Mouse (Mus musculus) cerebellum, postnatal 36 days (tissue): ENCODE measurements at regions not wholly inside any gene's neighbourhood (a gene's known extent, or its start where the extent isn't known, plus 50 kb on each side); places are given as distances from the start of the nearest gene placed in this dataset.

ENCODE experiments used
- DNase-seq, 2 experiments: peaks; one replicate each; pipeline ENCODE4 v3.0.0; 2021 to 2022; ENCODE audit warnings: mixed read lengths in 2 of 2

GRCm38 (mm10) chr1:137738157-137738851 lies 437.2 kb downstream of the Ptprc start:
- DNase-seq: no peak

- DNase-seq: no peak
These were observed 471.6 kb downstream of the Ptprc start for GRCm38 (mm10) chr1:137703882-137704281.

DNA sequence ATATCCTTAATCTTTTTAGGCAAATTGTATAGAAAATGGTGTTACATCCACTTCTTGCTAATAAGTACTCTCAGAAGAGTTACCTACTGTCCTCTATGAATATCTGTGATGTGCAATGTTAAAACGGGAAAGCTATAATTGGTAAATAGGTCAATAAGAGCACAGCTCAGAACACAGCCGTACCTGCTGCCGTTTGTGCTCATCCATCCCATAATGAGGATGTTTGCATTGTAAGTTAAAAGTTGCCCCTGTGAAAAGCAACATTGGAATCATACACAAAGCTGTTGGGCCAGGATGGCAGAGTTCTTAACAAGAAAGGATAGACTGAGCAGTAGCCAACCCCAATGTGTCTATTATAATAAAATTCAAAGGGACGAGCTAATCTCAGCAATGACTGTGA lies 476.6 kb downstream of the Ptprc start:
- no peak for DNase-seq

DNA sequence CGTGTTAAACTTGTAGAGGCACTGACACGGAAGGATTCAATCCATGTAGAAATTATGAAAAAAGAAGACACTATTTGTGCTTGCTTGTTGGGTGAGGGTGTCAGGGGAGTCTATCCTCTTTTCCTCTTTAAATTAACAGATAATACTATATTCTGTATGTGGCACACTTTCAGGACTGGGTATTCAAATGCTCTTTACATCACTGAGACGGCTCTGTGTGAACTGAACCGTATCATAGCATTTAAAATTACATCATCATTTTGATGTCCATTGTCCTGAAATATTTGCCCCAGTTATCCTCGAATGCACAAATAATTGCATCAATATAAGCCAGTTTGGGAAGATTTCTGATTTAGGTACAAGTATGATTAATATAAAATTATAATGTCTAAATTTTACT lies 478.2 kb downstream of the Ptprc start:
- no peak for DNase-seq

DNA sequence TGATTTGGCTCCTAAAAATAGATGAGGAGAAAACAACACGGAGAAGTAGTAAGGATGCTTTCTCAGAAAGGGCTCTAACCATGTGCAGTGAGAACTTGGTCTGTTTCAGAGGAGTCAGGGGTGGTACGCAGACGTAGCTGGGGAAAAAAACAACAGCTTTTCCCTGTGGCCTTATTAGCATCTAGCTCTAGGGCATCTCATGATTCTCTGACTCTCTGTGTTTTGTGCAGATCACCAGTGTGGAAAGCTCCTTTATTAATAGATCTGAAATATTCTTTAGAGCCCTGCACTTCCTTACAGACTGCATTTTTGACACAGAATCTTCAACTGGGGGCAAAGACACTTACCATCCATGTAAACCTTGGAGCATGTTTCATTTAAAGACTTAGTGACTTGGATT lies 478.7 kb downstream of the Ptprc start:
- DNase-seq: no peak

DNA sequence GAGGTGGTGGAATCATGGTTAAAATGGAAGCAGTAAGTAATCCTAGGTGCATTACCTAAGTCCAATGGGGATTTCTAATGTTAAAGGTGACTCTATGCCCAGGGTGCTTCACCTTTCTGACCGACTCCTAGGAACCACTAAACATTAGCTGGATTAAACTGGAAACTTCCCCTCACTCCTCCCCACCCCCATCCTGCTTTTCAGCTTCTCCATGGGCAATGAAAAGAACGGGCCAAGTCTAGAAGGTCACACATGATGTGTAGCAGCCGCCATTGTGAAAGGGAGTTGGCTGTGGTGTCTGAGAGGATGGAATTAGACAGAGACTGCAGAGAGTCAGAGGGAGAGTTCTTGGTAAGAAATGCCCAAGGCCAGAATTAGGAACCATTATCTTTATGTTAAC lies 479.8 kb downstream of the Ptprc start:
- DNase-seq: no peak

DNA sequence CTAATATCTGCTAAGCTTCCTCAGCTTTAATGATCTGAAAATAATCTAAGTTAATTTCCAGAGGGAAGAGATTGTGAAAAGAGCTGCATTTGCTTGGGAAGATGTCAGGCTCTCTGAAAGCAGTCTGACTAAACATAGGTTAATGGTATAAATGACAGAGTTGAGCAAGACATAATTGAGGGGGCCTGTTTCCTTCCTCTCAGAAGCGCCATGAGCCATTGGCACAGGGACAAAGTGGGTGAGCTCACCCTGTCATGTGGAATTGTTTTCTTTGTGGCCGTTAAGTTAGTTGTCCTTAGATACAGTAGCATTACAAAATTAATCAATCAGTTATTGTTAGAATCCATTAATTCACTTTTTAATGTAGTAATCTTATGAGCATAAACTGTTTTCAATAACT lies 483.0 kb downstream of the Ptprc start:
- no peak for DNase-seq

DNA sequence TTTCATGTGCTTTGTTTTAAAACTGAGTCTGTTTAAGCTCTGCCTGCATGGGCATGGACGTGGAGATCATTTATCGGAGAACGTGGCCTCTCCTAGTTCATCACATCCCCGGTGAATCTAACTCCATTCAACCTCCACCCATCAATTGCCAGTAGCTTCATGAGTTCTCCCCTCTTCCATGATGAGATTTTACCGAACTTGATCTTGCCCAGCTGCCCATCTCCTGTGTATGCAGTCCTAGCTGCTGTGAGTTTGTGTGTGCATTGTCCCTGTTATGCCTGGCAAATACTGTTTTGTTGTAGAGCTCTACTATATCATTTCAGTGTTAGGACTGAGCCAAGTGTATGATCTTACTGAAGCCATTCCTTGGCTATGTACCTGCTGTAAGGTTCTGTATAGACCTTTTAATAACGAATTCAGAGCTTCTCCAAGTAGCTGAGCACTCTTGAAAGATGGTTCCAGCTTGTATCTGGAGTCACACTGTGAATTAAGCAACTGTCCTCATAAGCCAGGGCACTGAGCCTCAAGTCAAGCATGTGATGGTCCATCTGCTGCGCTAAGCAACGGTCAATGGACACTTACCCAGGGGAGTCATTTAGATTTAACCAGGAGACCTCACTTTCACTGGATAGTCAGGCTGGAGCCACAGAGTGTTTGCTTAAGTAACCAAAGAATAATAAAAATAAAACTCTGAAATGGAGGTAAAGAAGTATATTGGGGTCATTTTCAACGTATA lies 484.5 kb downstream of the Ptprc start:
- DNase-seq: peak; percentile 75 to 77

- DNase-seq: peak in 1 of 2 experiments; percentile 13
These were observed 504.9 kb downstream of the Ptprc start for GRCm38 (mm10) chr1:137670650-137671049.

- no peak for DNase-seq
These were observed 505.7 kb downstream of the Ptprc start for GRCm38 (mm10) chr1:137669849-137670248.

DNA sequence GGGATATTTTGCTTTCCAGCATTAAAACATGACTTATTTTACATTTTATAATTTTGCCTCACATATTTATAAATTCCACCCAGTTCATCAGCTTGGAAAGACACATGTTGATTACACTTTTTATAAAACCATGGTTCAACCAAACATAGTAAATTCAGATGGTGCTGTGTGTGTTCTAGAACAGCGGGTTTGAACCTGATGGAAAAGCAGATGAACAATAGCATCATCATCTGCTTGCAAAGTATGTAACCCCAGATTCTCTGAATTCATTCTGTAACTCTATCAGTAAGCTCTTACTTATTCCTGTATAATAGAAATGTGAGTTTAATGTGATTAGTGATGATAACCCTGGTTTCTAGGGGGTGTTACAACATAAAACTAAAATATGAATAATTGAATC lies 517.4 kb downstream of the Ptprc start:
- no peak for DNase-seq

DNA sequence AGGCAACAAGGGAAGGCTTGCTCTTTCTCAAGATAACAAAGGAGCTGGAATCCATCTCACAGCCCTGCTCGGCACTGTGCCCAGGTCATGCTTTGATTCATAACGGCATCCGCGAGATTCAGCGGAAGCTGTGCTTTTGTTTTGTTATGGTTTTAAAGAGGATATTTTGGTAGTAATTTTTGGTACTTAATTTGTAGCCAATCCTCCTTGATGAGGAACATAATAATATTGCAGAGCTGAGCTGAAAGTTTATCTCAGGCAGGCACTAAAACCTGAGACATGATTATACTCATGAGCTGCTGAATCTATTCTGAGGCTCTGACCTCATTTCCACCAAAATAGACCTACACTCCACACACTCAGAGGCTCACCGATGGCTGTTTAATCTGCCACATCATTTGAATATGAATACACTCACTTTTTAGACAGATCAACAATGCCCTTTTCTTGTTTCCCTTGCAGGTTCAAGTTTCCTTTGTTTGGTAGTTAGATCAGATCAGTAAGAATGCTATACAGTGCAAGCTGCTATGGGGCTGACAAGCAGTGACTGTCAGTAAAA lies 518.5 kb downstream of the Ptprc start:
- peak; percentile 86 to 87 for DNase-seq

DNA sequence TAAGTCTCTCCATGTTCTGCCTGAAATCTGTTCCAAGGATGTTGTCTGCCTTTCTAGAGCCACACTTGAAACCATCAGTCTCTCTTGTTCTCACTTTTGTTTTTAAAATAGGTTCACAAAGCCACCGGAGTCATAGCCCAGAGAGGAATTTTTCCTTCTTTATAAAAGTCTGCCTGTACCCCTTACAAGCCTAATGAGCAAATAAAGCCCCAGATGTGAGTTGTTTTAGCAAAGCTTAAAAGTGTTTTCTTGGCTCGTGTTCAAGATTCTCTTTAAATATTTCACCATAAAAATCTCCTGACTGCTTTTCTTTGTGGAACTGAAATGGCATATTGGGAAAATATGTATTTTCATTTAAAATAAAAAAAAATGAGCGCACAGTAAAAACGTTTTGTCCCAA lies 521.3 kb downstream of the Ptprc start:
- DNase-seq: no peak

- no peak for DNase-seq
These were observed 522.0 kb downstream of the Ptprc start for GRCm38 (mm10) chr1:137653495-137653894.

GRCm38 (mm10) chr1:137650629-137651028 lies 524.9 kb downstream of the Ptprc start:
- no peak for DNase-seq

- no peak for DNase-seq
These were observed 525.4 kb downstream of the Ptprc start for GRCm38 (mm10) chr1:137650082-137650481.

- no peak for DNase-seq
These were observed 526.7 kb downstream of the Ptprc start for GRCm38 (mm10) chr1:137648832-137649231.

GRCm38 (mm10) chr1:137644601-137645040 lies 530.9 kb downstream of the Ptprc start:
- no peak for DNase-seq

DNA sequence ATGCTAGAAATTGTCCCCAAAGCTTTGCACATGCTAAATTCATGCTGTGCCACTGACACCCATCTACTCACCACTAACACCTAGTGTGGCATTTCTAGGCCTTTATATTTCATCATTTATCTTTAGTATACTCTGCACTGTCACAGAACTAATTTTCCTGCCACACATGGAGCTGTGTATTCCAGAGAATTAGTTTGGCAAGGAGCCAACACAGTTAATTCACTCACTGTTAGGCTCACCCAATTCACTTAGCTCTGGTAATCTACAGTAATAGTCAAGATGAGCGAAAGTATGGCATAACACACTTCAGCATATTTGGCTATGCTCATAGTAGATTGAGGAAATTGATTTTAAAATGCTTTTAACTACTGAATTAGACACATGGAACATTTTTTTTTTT lies 532.0 kb downstream of the Ptprc start:
- DNase-seq: no peak

DNA sequence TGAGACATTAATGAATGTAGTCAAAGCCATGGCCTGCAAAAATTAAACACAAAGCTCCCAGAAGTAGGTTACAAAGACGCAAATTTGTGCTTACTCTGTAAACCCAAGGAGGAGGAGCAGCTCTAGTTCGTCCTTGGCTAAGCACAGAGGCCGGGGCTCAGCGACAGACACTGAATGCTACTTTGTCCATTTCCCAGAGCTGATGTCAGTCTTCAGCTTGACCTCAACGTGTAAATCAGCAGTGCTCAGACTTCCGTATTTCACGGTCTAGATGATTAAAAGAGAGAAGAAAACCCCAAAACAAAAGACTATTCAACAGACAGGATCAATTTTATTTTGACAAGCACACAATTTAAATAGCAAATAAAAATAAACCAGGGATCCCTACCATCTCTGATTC lies 534.7 kb downstream of the Ptprc start:
- no peak for DNase-seq

GRCm38 (mm10) chr1:137636947-137637346 lies 538.6 kb downstream of the Ptprc start:
- DNase-seq: no peak

DNA sequence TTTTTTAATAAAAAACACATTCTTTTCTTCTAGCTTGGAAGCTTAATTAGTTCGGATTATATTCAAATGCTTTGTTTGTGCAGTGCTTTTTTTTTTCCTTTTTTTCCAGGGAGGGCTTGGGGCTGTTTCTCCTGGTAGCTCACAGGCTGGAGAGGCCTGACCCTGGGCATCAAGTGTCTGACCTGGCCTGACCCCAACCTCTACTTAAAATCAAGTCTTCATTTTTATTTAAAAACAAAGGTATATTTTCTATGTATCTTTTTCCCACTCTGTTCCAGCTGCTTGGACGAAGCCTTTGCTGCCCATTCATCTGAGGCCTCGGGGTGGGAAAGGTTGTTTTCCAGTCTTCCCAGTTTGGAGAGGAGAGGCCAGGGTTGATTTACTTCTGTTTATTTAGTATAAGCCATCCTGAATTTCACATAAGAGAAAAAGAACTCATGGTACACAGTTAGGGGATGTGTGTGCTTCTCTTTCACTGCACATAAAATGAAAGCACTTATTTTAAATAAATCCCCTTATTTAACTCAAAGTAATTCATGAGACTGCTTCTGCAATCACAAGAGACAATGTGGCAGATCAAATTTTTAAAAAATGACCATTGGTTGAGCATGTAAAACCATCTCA lies 539.1 kb downstream of the Ptprc start:
- no peak for DNase-seq

DNA sequence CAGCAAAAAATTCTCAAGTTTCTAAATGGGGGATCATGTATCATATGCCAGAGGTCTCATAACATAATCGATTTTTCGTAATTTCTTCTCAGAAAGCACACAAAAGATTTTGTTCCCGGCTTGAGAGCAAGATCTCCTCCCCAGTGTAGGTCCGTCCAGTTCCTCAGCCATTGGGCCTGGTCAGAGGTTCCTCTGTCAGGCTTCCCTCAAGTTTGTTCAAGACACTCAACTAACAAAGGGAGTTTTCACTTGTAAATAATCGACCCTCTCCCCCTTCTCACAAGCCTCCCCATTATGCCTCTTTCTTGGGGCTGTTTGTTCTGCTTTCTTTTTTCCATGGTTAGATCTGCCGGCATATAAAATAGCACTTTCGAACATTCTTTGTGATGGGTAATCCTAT lies 539.7 kb downstream of the Ptprc start:
- DNase-seq: no peak

GRCm38 (mm10) chr1:137631546-137631945 lies 544.0 kb downstream of the Ptprc start:
- DNase-seq: no peak
